Mouse (Mus musculus) hindbrain, postnatal 0 days (tissue): ENCODE measurements around the gene Med27. TPM values are rescaled to one million over a fixed set of nuclear protein-coding genes. Genes with fewer than 3 reads are reported as not detected.

ENCODE experiments used
- ATAC-seq: fragments of 200-750 bp; cut with Nextera tagmentation; 2 replicates; pipeline ENCODE4 v1.8.0; 2017; ENCODE audit warnings: mild to moderate bottlenecking, moderate TSS enrichment, moderate library complexity
- DNase-seq: peaks from one replicate; pipeline ENCODE4 v3.0.0-alpha.2; 2015; ENCODE audit warnings: low spot score
- H3K27ac ChIP-seq: fragments of 300-500 bp; sonication (generic); 2 replicates; pipeline ENCODE4 v1.5.1; 2014; ENCODE audit warnings: mild to moderate bottlenecking
- H3K27me3 ChIP-seq: fragments of 300-500 bp; sonication (generic); 2 replicates; pipeline ENCODE4 v1.6.1; 2014; ENCODE audit warnings: low read length, mixed read lengths; ENCODE audit not compliant: insufficient read depth
- H3K36me3 ChIP-seq: fragments of 300-500 bp; sonication (generic); 2 replicates; pipeline ENCODE4 v1.6.1; 2014; ENCODE audit warnings: low read length, mixed read lengths; ENCODE audit not compliant: insufficient read depth
- H3K4me1 ChIP-seq: fragments of 300-500 bp; sonication (generic); 2 replicates; pipeline ENCODE4 v1.6.1; 2014; ENCODE audit warnings: antibody characterized with exemption, low read length, mixed read lengths; ENCODE audit not compliant: insufficient read depth
- H3K4me2 ChIP-seq: fragments of 300-500 bp; sonication (generic); 2 replicates; pipeline ENCODE4 v1.6.1; 2014; ENCODE audit warnings: low read depth, mild to moderate bottlenecking, low read length, moderate library complexity, mixed read lengths
- H3K4me3 ChIP-seq: fragments of 300-500 bp; sonication (generic); 2 replicates; pipeline ENCODE4 v1.5.1; 2014; ENCODE audit warnings: low read length
- H3K9ac ChIP-seq: fragments of 300-500 bp; sonication (generic); replicated peaks from 2 replicates; pipeline ENCODE4 v1.6.1; 2014; ENCODE audit warnings: mild to moderate bottlenecking, low read length, moderate library complexity, mixed read lengths
- H3K9me3 ChIP-seq: fragments of 300-500 bp; sonication (generic); 2 replicates; pipeline ENCODE4 v1.6.1; 2016; ENCODE audit warnings: low read length, mixed read lengths
- CTCF ChIP-seq: IDR thresholded peaks from 2 replicates; pipeline ENCODE4 v1.5.1; 2016; ENCODE audit warnings: antibody characterized with exemption, control low read depth, low read depth
- WGBS: fragments of 180-500 bp; shearing (Covaris S2); extraction: QIAGEN DNeasy Blood & Tissue Kit; methylation state at CpG from one replicate; pipeline ENCODE4 v1.1.7; 2014; 5-methylcytosine and 5-hydroxymethylcytosine counted together
- polyA plus RNA-seq: library from polyadenylated mRNA; unstranded; fragments of >200 nt; fragmentation: Nextera tagmentation; extraction: Ambion mirVana; gene quantifications from 2 replicates; pipeline ENCODE4 v1.2.1, GENCODE M21; 2015
- total RNA-seq: library from RNA; depleted of rRNA; stranded (reverse); fragments of >200 nt; gene quantifications from 2 replicates; pipeline ENCODE4 v1.2.3, GENCODE M21; 2014

The Med27 gene
- total and polyA plus RNA-seq, 2 experiments from 2014 or later, result 58.8 to 70.3 TPM

GRCm38 (mm10) chr2:29453376-29453775, 106.8 kb downstream of the Med27 start:
- no peak overlapping the region for H3K4me3 ChIP-seq
- H3K4me2 ChIP-seq, result no peak overlapping the region
- no peak overlapping the region for H3K9ac ChIP-seq
- H3K27me3 ChIP-seq, result no peaks in the 10 kb centered on the region
- ATAC-seq (no peak), DNase-seq (peak; percentile 39)
- no peaks in the 10 kb centered on the region for H3K9me3 ChIP-seq
- H3K36me3 ChIP-seq, result no peaks in the 10 kb centered on the region
- 49% methylated on average over 4 of the region's 4 CpGs for WGBS
- TF ChIP-seq CTCF, result no peak
- H3K27ac ChIP-seq, result peak overlapping the region; percentile 26; the same call in 1 of the 2 replicates
- H3K4me1 ChIP-seq, result peaks cover 13% of the 10 kb centered on the region

- DNase-seq (no peak), ATAC-seq (no peak)
- WGBS, result 70% methylated on average over 9 of the region's 9 CpGs
- Histone ChIP-seq H3K27me3 (no peaks in the 10 kb centered on the region), H3K9me3 (no peaks in the 10 kb centered on the region), H3K9ac (no peak overlapping the region), H3K4me1 (peaks cover 6% of the 10 kb centered on the region), H3K36me3 (no peaks in the 10 kb centered on the region), H3K4me3 (no peak overlapping the region), H3K4me2 (no peak overlapping the region), H3K27ac (no peak overlapping the region)
- no peak for TF ChIP-seq CTCF
Observed at GRCm38 (mm10) chr2:29456631-29457320, 110.2 kb downstream of the Med27 start.

GRCm38 (mm10) chr2:29457677-29458076, 111.1 kb downstream of the Med27 start:
- Histone ChIP-seq H3K27ac (no peak overlapping the region), H3K27me3 (no peaks in the 10 kb centered on the region), H3K9me3 (no peaks in the 10 kb centered on the region), H3K4me1 (peaks cover 6% of the 10 kb centered on the region), H3K4me3 (no peak overlapping the region), H3K36me3 (no peaks in the 10 kb centered on the region), H3K4me2 (no peak overlapping the region), H3K9ac (no peak overlapping the region)
- no peak for ATAC-seq
- 72% methylated on average over 2 of the region's 2 CpGs for WGBS
- TF ChIP-seq CTCF, result no peak
- no peak for DNase-seq

- Histone ChIP-seq H3K4me2 (no peak overlapping the region), H3K9me3 (no peaks in the 10 kb centered on the region), H3K4me3 (no peak overlapping the region), H3K9ac (no peak overlapping the region), H3K36me3 (no peaks in the 10 kb centered on the region), H3K27me3 (no peaks in the 10 kb centered on the region), H3K4me1 (peaks cover 3% of the 10 kb centered on the region; the same call in 1 of the 2 replicates), H3K27ac (no peak overlapping the region)
- WGBS, result 93% methylated on average over 3 of the region's 3 CpGs
- DNase-seq (no peak), ATAC-seq (no peak)
- TF ChIP-seq CTCF, result no peak
Observed at GRCm38 (mm10) chr2:29458346-29458950, 111.8 kb downstream of the Med27 start.

- Histone ChIP-seq H3K9me3 (no peaks in the 10 kb centered on the region), H3K36me3 (no peaks in the 10 kb centered on the region), H3K27me3 (no peaks in the 10 kb centered on the region), H3K27ac (no peak overlapping the region), H3K9ac (no peak overlapping the region), H3K4me3 (no peak overlapping the region), H3K4me2 (no peak overlapping the region), H3K4me1 (peaks cover 4% of the 10 kb centered on the region)
- 67% methylated on average over 1 of the region's 1 CpGs for WGBS
- ATAC-seq (no peak), DNase-seq (no peak)
- no peak for TF ChIP-seq CTCF
Observed at GRCm38 (mm10) chr2:29459648-29460047, 113.0 kb downstream of the Med27 start.

- Histone ChIP-seq H3K4me2 (no peak overlapping the region), H3K9ac (no peak overlapping the region), H3K36me3 (no peaks in the 10 kb centered on the region), H3K4me1 (peaks cover 19% of the 10 kb centered on the region), H3K9me3 (no peaks in the 10 kb centered on the region), H3K4me3 (no peak overlapping the region), H3K27ac (no peak overlapping the region), H3K27me3 (no peaks in the 10 kb centered on the region)
- TF ChIP-seq CTCF, result no peak
- ATAC-seq (no peak), DNase-seq (no peak)
- WGBS, result 82% methylated on average over 2 of the region's 2 CpGs
Observed at GRCm38 (mm10) chr2:29461841-29462240, 115.2 kb downstream of the Med27 start.

- no peak for TF ChIP-seq CTCF
- WGBS, result 87% methylated on average over 6 of the region's 6 CpGs
- ATAC-seq, result no peak
- H3K36me3 ChIP-seq, result no peaks in the 10 kb centered on the region
- peaks cover 19% of the 10 kb centered on the region for H3K4me1 ChIP-seq
- no peak for DNase-seq
- no peaks in the 10 kb centered on the region for H3K9me3 ChIP-seq
- H3K4me2 ChIP-seq, result no peak overlapping the region
- H3K9ac ChIP-seq, result no peak overlapping the region
- H3K27ac ChIP-seq, result no peak overlapping the region
- H3K27me3 ChIP-seq, result no peaks in the 10 kb centered on the region
- H3K4me3 ChIP-seq, result no peak overlapping the region
Observed at GRCm38 (mm10) chr2:29463039-29463585, 116.5 kb downstream of the Med27 start.
